Mouse (Mus musculus) kidney, adult 2 months (tissue): ENCODE results near the gene Vars. TPM values are rescaled to one million over a fixed set of nuclear protein-coding genes. Genes with fewer than 3 reads are reported as not detected.

Source experiments
- DNase-seq: peaks from one replicate; pipeline ENCODE4 v3.0.0; 2021
- H3K27ac ChIP-seq: fragments of 200-500 bp; 2 replicates; pipeline ENCODE4 v1.5.1; 2012; ENCODE audit warnings: low read depth, low read length, control low read depth, inconsistent platforms; ENCODE audit not compliant: insufficient read depth
- H3K27me3 ChIP-seq: fragments of 200-500 bp; replicated peaks from 2 replicates; pipeline ENCODE4 v1.6.1; 2012; ENCODE audit warnings: mild to moderate bottlenecking, moderate library complexity, low read length, inconsistent platforms; ENCODE audit not compliant: control insufficient read depth, insufficient read depth
- H3K36me3 ChIP-seq: fragments of 200-500 bp; 2 replicates; pipeline ENCODE4 v1.6.1; 2012; ENCODE audit warnings: mild to moderate bottlenecking, moderate library complexity, low read length, inconsistent platforms; ENCODE audit not compliant: control insufficient read depth, insufficient read depth
- H3K4me1 ChIP-seq: fragments of 200-500 bp; 2 replicates; pipeline ENCODE4 v1.6.1; 2011; ENCODE audit warnings: low read length; ENCODE audit not compliant: control insufficient read depth, insufficient read depth
- H3K4me3 ChIP-seq: fragments of 200-500 bp; 2 replicates; pipeline ENCODE4 v1.5.1; 2011; ENCODE audit warnings: mild to moderate bottlenecking, low read depth, low read length, control low read depth; ENCODE audit not compliant: insufficient read depth
- CTCF ChIP-seq: fragments of 200-500 bp; conservative IDR thresholded peaks from 2 replicates; pipeline ENCODE4 v1.5.1; 2011; ENCODE audit warnings: low read depth, mild to moderate bottlenecking, control low read depth, low read length, moderate library complexity, mixed read lengths; ENCODE audit not compliant: insufficient read depth, insufficient read length
- POLR2A ChIP-seq: fragments of 200-500 bp; IDR thresholded peaks from one replicate; pipeline ENCODE4 v1.6.1; 2011; ENCODE audit warnings: low read depth, low read length, control low read depth
- WGBS: fragments of 180-500 bp; shearing (Covaris S2); methylation state at CpG from one replicate; pipeline ENCODE4 v1.1.7; 2018; 5-methylcytosine and 5-hydroxymethylcytosine counted together
- polyA plus RNA-seq: library from polyadenylated mRNA; depleted of rRNA; stranded (reverse); fragments of >200 nt; gene quantifications from 2 replicates; pipeline ENCODE4 v1.2.3, GENCODE M21; 2012

Vars gene
- polyA plus RNA-seq, 1 experiment, result 52.5 TPM

GRCm38 (mm10) chr17:35045807-35046680 is 45.3 kb downstream of the Vars start:
- H3K4me1 ChIP-seq, result peaks cover 15% of the 10 kb centered on the region
- peak overlapping the region; percentile 47 for H3K4me3 ChIP-seq
- H3K36me3 ChIP-seq, result no peaks in the 10 kb centered on the region
- no peak for DNase-seq
- WGBS, result 4% methylated on average over 48 of the region's 48 CpGs
- no peaks in the 10 kb centered on the region for H3K27me3 ChIP-seq
- H3K27ac ChIP-seq, result 0 out of 2 replicates have a peak overlapping the region, but pooled peaks have one; percentile 3
- no peak for TF ChIP-seq CTCF
- TF ChIP-seq POLR2A, result no peak

DNA sequence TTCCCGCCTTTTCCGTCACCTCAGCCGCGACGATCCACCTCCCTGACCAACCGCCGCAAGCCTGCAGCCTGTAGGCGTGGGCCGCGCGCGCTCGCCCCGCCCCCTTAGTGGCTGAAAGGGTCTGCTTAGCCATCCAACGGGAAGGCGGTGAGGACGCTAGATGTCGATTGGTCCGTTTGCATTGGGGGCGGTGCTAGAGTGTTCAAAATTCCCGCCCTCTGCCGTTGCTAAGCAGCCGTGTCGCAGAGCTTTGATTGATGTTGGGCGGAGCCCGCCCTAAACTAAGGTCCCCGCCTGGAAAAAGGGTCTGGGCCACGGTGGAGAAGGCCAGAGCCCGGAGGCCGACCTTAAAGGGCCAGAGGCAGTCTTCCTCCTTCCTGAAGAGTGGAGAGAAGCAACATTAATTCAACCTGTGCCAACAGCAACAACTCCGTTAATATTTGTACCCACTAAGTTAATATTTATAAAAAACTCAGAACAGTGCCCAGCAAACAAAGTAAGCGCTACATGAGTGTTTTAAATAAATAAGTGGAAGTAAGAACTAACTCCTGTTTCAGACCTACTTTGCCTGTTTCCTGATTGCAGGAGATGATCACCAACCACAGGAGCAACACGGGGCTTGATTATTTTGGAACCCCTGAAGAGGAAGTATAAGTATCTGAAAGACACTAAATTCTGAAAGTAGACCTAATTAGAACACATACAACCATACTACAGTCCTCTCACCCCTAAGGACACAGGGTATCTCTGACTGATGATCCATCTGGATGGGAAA is 46.1 kb downstream of the Vars start, which contains the start of gene Msh5:
Gene Msh5 (minus strand): TSS at position 65 of the 775 bp plus-strand sequence.
- TF ChIP-seq POLR2A, result no peak
- TF ChIP-seq CTCF, result no peak
- under 1% methylated on average over 33 of the region's 33 CpGs for WGBS
- DNase-seq, result peak; percentile 99
- Histone ChIP-seq H3K27ac (peak within 1 kb of the TSS; percentile 94), H3K4me1 (peaks cover 15% of the 10 kb centered on the region), H3K36me3 (no peaks in the 10 kb centered on the region), H3K4me3 (peak within 1 kb of the TSS; percentile 47), H3K27me3 (no peaks in the 10 kb centered on the region)

DNA sequence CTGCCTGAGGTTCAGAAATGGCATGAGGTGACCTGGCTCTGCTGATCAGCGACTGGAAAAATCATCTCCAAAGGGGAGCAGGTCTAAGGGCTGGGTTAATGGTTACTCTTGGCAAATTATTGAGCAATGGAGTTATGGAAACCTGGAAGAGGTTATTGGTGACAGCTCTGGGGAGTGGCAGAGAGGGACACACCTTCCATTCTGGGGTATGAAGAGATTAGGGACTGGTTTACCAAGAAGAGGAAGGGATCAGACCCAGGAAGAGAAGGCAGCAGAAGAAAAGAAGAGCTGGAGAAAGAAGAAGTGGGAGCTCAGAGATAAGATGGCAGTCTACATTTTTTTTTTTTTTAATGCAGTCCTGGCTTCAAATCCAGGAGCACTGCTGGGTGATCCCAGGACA is 46.9 kb downstream of the Vars start:
- TF ChIP-seq CTCF, result no peak
- no peak for TF ChIP-seq POLR2A
- H3K4me1 ChIP-seq, result peaks cover 15% of the 10 kb centered on the region
- no peaks in the 10 kb centered on the region for H3K27me3 ChIP-seq
- peak overlapping the region; percentile 6; the same call in 1 of the 2 replicates for H3K4me3 ChIP-seq
- WGBS, result 20% methylated on average over 1 of the region's 1 CpGs
- H3K27ac ChIP-seq, result peak overlapping the region; percentile 94
- peak; percentile 91 for DNase-seq
- H3K36me3 ChIP-seq, result no peaks in the 10 kb centered on the region

GRCm38 (mm10) chr17:35048149-35048931 is 47.6 kb downstream of the Vars start:
- H3K27ac ChIP-seq, result peak overlapping the region; percentile 94
- no peak for TF ChIP-seq POLR2A
- TF ChIP-seq CTCF, result no peak
- WGBS, result 20% methylated on average over 11 of the region's 11 CpGs
- H3K4me3 ChIP-seq, result peak overlapping the region; percentile 6; the same call in 1 of the 2 replicates
- no peaks in the 10 kb centered on the region; the same call in 1 of the 2 replicates for H3K36me3 ChIP-seq
- H3K4me1 ChIP-seq, result peaks cover 15% of the 10 kb centered on the region
- peak; percentile 61 for DNase-seq
- no peaks in the 10 kb centered on the region for H3K27me3 ChIP-seq

- Histone ChIP-seq H3K27ac (peak overlapping the region; percentile 32; the same call in 1 of the 2 replicates), H3K36me3 (peaks cover under 1% of the 10 kb centered on the region; the same call in 1 of the 2 replicates), H3K27me3 (no peaks in the 10 kb centered on the region), H3K4me3 (no peak overlapping the region), H3K4me1 (peaks cover 15% of the 10 kb centered on the region)
- DNase-seq, result no peak
- no peak for TF ChIP-seq CTCF
- no peak for TF ChIP-seq POLR2A
- 73% methylated on average over 5 of the region's 5 CpGs for WGBS
These were observed 48.2 kb downstream of the Vars start for GRCm38 (mm10) chr17:35048932-35049440.

DNA sequence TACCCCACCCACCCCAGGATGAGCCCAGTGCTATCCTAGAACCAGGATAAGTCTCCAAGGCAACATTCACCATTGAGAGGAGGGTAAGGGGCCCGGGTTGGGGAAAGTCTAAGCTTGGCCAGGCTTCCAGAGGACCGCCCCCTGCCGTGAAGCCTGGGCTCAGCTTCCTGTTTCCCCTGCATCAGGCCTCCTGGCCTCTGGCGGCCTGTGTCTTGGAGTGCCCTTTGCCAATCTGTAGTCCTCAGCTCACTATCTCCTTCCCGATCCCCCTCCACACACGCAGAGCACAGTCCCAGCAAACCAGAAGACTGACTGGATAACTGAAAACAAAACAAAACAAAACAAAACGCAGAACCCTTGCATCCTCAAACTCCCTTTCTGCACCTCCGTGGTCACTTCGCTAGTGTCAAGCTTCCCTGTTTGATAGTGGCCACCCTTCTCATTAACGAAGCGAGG is 48.8 kb downstream of the Vars start, which contains the start of gene Clic1:
Gene Clic1 (plus strand): TSS at position 406 of the 456 bp plus-strand sequence.
- TF ChIP-seq POLR2A, result peak; percentile 43
- TF ChIP-seq CTCF, result no peak
- peaks cover 3% of the 10 kb centered on the region; the same call in 1 of the 2 replicates for H3K36me3 ChIP-seq
- H3K4me3 ChIP-seq, result peak within 1 kb of the TSS; percentile 73
- DNase-seq, result peak; percentile 58
- no peaks in the 10 kb centered on the region for H3K27me3 ChIP-seq
- 5% methylated on average over 11 of the region's 11 CpGs for WGBS
- H3K27ac ChIP-seq, result peak within 1 kb of the TSS; percentile 85
- peaks cover 15% of the 10 kb centered on the region for H3K4me1 ChIP-seq
